ENCODE assay signal across 13 mouse cellular contexts in the genomic region with DNA sequence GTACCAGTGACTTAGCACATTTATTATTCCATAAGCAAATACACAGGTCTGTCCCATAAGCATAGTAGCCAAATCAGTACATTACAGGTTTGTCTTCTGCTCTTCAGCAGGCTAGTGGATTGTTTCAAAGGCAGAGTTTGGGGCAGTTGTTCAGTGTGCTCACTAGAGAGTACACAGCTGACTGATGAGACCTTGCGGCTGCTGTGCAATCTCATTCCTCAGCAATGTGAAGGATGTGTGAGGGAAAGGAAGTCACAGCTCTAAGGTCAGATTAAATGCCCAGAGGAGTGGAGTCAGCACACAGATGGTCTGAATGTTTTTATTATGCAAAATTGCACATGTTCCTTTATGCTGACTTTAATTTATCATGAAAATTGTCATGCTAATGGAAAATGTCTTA. TPM values are rescaled to one million over a fixed set of nuclear protein-coding genes. Genes with fewer than 3 reads are reported as not detected.
DNase-seq lines count a peak whose midpoint lies in the region.
"Had no signal": no experiment of that assay in that cellular context is flagged by ENCODE, and none has a peak within 500 bp of the region (broad histone marks: within the 10 kb centered on the region; RNA-seq: fewer than 3 reads in every experiment).

No protein-coding gene starts in this region.

- intact Hi-C loops in heart, postnatal 10 days (cut with DNase I) = loop anchor here (5.0 kb wide), 2 partner anchors 99 to 239 kb away; no protein-coding TSS in a partner anchor
- intact Hi-C loops in heart, postnatal 25 days (cut with DNase I) = loop anchor here (5.0 kb wide), 2 partner anchors 209 to 234 kb away; no protein-coding TSS in a partner anchor

- peak; percentile 12 for DNase-seq in adrenal gland, postnatal 14 days
- no peak for DNase-seq in adrenal gland, postnatal 25 days
- DNase-seq in heart, postnatal 10 days = peak; percentile 7 to 12
- no peak for DNase-seq in heart, postnatal 25 days (ENCODE audit: low spot score)
- DNase-seq in lung, postnatal 10 days = peak; percentile 37
- DNase-seq in lung, postnatal 14 days = no peak
- DNase-seq in gastrocnemius, postnatal 4 days (ENCODE audit: low spot score in 2 of 2) = no peak
- DNase-seq: adrenal gland, postnatal 10 days; cerebellum, postnatal 14 days; gastrocnemius, postnatal 10 days; gastrocnemius, postnatal 36 days; heart, postnatal 14 days had no signal

RNA-seq across cellular contexts. Expression of gene Rpp38, which starts 5.9 kb away (rescaled TPM):
- total RNA-seq in adrenal gland, postnatal 14 days (2021) = 12.7 and 13.7 TPM in 2 replicates
- 11.1 and 11.3 TPM in 2 replicates for total RNA-seq in adrenal gland, postnatal 25 days (2021)
- total RNA-seq in heart, postnatal 10 days (2021) = 1 to 10 TPM; 5.8 to 6.4 TPM
- 1 to 10 TPM; 3.8 to 4.1 TPM for total RNA-seq in heart, postnatal 25 days (2021)
- 1 to 10 TPM; 6.5 to 9.8 TPM for total RNA-seq in gastrocnemius, postnatal 4 days (2021)

RNA-seq across cellular contexts. Expression of gene Acbd7, which starts 9.4 kb away (rescaled TPM):
- not detected in 2 replicates for total RNA-seq in adrenal gland, postnatal 14 days (2021)
- not detected in 2 replicates for total RNA-seq in adrenal gland, postnatal 25 days (2021)
- total RNA-seq in heart, postnatal 10 days (2021) = not detected
- under 1 TPM in 1 of 2 experiments, not detected in 1; 0.56 TPM for total RNA-seq in heart, postnatal 25 days (2021)
- under 1 TPM; 0.57 to 0.59 TPM for total RNA-seq in gastrocnemius, postnatal 4 days (2021)
- total RNA-seq: hematopoietic stem cell, adult 5-6 weeks had no signal

RNA-seq across cellular contexts. Expression of gene Nmt2, which starts 42.5 kb away (rescaled TPM):
- 49.7 and 51.5 TPM in 2 replicates for total RNA-seq in adrenal gland, postnatal 14 days (2021)
- total RNA-seq in adrenal gland, postnatal 25 days (2021) = 71.5 and 103 TPM in 2 replicates
- 10 to 100 TPM; 15.3 to 17.6 TPM for total RNA-seq in heart, postnatal 10 days (2021)
- total RNA-seq in heart, postnatal 25 days (2021) = 1 to 10 TPM; 9.2 to 9.9 TPM
- total RNA-seq in gastrocnemius, postnatal 4 days (2021) = 10 to 100 TPM; 15.4 to 16.7 TPM

Comparison
In these comparisons a context has a peak if more than half of its experiments do, and no peak if none do; other contexts are left out.
1. DNase-seq: peak in adrenal gland, postnatal 14 days (single experiment), heart, postnatal 10 days (2 of 2) and lung, postnatal 10 days (single experiment); none in adrenal gland, postnatal 25 days (single experiment), heart, postnatal 25 days (single experiment), lung, postnatal 14 days (single experiment) and gastrocnemius, postnatal 4 days (0 of 2).